Mouse (Mus musculus) heart, embryonic 15.5 days (tissue): ENCODE measurements at regions not wholly inside any gene's neighbourhood (a gene's known extent, or its start where the extent isn't known, plus 50 kb on each side); places are given as distances from the start of the nearest gene placed in this dataset.

ENCODE experiments used
- ATAC-seq: fragments of 200-750 bp; cut with Nextera tagmentation; replicated peaks from 2 replicates; pipeline ENCODE4 v1.8.0; 2017; ENCODE audit warnings: low read depth, moderate TSS enrichment; ENCODE audit not compliant: insufficient number of reproducible peaks, insufficient read depth, low FRiP score
- H3K27ac ChIP-seq: fragments of 300-500 bp; sonication (generic); 2 replicates; pipeline ENCODE4 v1.5.1; 2015; ENCODE audit warnings: mild to moderate bottlenecking, inconsistent platforms
- H3K27me3 ChIP-seq: fragments of 300-500 bp; sonication (generic); 2 replicates; pipeline ENCODE4 v1.6.1; 2015; ENCODE audit warnings: inconsistent platforms
- H3K36me3 ChIP-seq: fragments of 300-500 bp; sonication (generic); 2 replicates; pipeline ENCODE4 v1.6.1; 2015; ENCODE audit warnings: mild to moderate bottlenecking, inconsistent platforms
- H3K4me1 ChIP-seq: fragments of 300-500 bp; sonication (generic); replicated peaks from 2 replicates; pipeline ENCODE4 v1.6.1; 2015; ENCODE audit warnings: inconsistent platforms
- H3K4me2 ChIP-seq: fragments of 300-500 bp; sonication (generic); 2 replicates; pipeline ENCODE4 v1.6.1; 2015; ENCODE audit warnings: inconsistent platforms, mild to moderate bottlenecking, moderate library complexity
- H3K4me3 ChIP-seq: fragments of 300-500 bp; sonication (generic); 2 replicates; pipeline ENCODE4 v1.5.1; 2015; ENCODE audit warnings: mild to moderate bottlenecking, inconsistent platforms
- H3K9ac ChIP-seq: fragments of 300-500 bp; sonication (generic); 2 replicates; pipeline ENCODE4 v1.6.1; 2015; ENCODE audit warnings: mild to moderate bottlenecking, inconsistent platforms
- H3K9me3 ChIP-seq: fragments of 300-500 bp; sonication (generic); replicated peaks from 2 replicates; pipeline ENCODE4 v1.6.1; 2016; ENCODE audit warnings: inconsistent platforms
- WGBS: fragments of 180-500 bp; shearing (Covaris S2); methylation state at CpG from one replicate; pipeline ENCODE4 v1.1.7; 2015; ENCODE audit warnings: mixed read lengths; 5-methylcytosine and 5-hydroxymethylcytosine counted together

DNA sequence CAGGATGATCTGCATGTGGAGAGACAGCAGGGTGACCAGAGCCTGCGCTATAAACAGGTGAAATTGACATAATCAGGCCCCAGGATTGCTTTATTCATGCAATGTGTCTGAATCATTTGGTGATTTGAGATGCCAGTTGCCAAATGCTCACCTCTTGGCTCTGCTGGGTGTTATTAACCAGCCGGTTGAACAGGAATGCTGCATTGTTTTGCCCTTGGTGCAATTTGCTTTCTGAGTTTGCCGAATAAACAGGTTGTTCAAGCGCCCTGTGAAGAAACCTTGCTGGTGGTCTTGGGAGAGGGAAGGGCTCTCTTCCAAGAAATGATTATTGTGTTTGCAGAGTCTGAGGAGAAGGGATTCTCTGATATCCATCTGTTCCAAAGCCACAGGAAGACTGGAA, 126.3 kb upstream of the Sgk1 start:
- 86% methylated on average over 4 of the region's 4 CpGs for WGBS
- Histone ChIP-seq H3K27ac (no peak overlapping the region), H3K4me2 (no peak overlapping the region), H3K9ac (no peak overlapping the region), H3K4me1 (no peaks in the 10 kb centered on the region), H3K9me3 (no peaks in the 10 kb centered on the region), H3K4me3 (no peak overlapping the region), H3K27me3 (no peaks in the 10 kb centered on the region), H3K36me3 (no peaks in the 10 kb centered on the region)
- ATAC-seq = no peak

DNA sequence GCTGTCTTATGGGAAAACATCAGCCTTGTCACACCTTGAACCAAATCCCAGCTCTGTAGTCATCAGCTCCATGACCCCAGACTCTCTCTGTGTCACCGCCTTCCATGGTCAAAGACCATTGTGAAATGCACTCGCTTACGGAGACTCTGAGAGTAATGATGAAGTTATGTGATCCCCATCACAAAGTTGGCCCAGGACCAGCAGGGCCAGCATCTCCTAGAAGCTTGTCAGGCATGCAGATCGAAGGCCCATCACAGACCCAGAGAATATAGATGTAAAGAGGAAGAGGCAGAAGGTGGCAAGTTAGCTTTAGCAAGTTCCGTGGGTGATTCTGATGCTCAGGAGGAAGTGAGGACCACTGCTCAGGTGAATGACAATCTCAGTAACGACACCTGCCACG, 125.2 kb upstream of the Sgk1 start:
- H3K9ac ChIP-seq = no peak overlapping the region
- H3K9me3 ChIP-seq = no peaks in the 10 kb centered on the region
- H3K27ac ChIP-seq = no peak overlapping the region
- H3K4me2 ChIP-seq = no peak overlapping the region
- H3K4me3 ChIP-seq = no peak overlapping the region
- ATAC-seq = no peak
- no peaks in the 10 kb centered on the region for H3K36me3 ChIP-seq
- H3K4me1 ChIP-seq = no peaks in the 10 kb centered on the region
- H3K27me3 ChIP-seq = no peaks in the 10 kb centered on the region
- WGBS = 81% methylated on average over 7 of the region's 7 CpGs

DNA sequence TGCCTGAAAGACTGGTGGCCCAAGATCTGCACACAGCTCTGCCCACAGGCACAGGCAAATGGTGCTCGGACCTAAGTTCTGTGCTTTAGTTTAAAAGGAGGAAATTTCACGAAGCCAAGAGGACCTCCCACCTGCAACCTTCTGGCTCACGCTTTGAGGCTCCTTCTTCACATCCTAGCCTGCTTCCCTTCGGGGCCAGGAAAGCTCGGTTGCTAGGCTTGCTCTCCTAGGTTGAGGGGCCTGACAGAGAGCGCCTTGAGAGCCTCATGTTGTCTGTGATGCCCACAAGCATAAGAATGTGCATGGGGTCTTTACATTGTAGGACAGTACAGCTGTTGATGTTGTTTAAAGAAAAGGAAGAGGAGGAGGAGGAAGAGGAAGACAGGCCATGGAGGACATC, 123.9 kb upstream of the Sgk1 start:
- H3K9me3 ChIP-seq = no peaks in the 10 kb centered on the region
- H3K4me2 ChIP-seq = no peak overlapping the region
- no peaks in the 10 kb centered on the region for H3K4me1 ChIP-seq
- 78% methylated on average over 6 of the region's 6 CpGs for WGBS
- H3K36me3 ChIP-seq = no peaks in the 10 kb centered on the region
- ATAC-seq = no peak
- H3K9ac ChIP-seq = no peak overlapping the region
- H3K27ac ChIP-seq = no peak overlapping the region
- H3K4me3 ChIP-seq = no peak overlapping the region
- H3K27me3 ChIP-seq = no peaks in the 10 kb centered on the region

DNA sequence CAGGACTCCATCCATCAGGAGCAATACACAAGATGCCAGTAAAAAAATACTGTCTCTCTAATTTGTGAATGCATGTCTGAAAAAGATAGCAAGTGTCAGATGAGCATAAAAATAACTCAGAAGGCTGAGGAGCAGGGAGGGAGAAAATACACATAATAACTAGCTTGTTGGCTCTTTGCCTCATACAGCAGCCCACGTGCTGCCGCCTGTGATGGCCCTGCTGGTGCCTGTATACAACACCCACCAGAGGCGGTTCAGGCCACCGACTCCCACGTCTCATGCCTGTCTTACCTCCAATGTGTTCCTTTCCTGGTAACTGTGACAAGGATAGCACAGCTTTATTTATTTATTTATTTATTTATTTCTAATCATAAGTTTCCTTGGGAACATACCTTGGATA, 119.5 kb upstream of the Sgk1 start:
- no peak overlapping the region for H3K27ac ChIP-seq
- no peak overlapping the region for H3K4me2 ChIP-seq
- no peaks in the 10 kb centered on the region for H3K4me1 ChIP-seq
- H3K4me3 ChIP-seq = no peak overlapping the region
- no peaks in the 10 kb centered on the region for H3K27me3 ChIP-seq
- H3K36me3 ChIP-seq = no peaks in the 10 kb centered on the region
- 67% methylated on average over 5 of the region's 5 CpGs for WGBS
- no peak overlapping the region for H3K9ac ChIP-seq
- no peak for ATAC-seq
- no peaks in the 10 kb centered on the region for H3K9me3 ChIP-seq

DNA sequence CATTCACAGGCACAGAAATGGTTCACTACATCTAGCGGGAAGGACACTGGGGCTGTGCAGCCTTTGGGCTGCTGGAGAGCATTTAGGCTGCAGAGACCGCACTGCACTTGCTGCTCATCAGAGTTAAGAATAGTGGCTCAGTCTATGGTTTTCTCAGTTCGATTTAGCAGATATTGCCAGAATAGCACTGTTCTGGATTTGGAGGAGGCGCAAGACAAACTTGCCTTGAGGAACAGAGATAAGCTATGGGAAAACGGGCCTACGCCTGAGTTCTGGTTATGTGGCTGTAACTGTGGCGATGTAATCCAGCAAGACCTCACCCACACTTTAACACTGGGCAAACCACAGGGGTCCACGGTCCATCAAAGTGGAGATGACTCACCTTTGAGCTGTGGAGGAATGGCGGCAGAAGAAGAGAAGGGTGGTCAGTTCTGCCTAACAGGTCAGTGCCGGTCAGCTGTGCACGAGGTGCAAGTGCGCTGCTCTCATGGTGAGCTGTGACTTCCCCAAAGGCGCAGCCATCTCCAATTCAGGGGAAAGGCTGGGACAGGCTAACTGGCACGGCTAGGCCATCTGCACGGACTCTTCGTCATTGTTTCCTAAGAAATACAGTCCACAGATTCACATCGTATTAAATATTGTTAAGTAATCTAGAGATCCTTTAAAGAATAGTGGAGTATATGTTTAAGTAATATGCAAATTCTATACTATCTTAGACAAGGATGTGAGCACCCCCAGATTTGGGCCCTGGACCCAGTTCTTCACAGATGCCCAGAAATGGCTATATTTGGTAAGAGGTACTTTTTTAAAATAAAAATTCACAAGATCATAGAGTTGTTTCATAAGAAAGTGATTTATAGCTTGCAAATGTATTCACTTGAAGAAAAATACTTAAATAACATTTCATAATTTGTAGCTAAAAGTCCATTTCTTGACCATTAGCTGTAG, 118.7 kb upstream of the Sgk1 start:
- Histone ChIP-seq H3K4me3 (no peak overlapping the region), H3K4me2 (no peak overlapping the region), H3K27ac (no peak overlapping the region), H3K9me3 (no peaks in the 10 kb centered on the region), H3K27me3 (no peaks in the 10 kb centered on the region), H3K9ac (no peak overlapping the region), H3K36me3 (no peaks in the 10 kb centered on the region), H3K4me1 (no peaks in the 10 kb centered on the region)
- ATAC-seq = no peak
- 89% methylated on average over 17 of the region's 17 CpGs for WGBS

DNA sequence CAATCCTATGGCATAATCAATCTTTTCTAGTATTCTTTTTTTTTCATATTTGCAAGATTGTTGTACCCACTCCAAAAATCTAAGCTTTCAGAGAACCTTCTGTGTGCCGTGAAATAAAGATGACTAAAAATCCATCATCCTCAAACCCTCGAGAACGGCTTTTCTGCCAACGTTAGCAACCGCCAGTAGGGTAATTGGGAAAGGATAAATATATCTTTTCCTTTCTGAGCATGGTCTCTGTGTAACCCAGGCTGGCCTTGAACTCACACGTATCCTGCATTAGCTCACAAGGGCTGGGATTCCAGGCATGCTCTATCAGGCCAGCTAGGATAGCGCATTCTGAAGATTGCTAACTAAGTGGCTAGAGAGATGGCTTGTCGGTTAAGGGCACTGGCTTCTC, 117.9 kb upstream of the Sgk1 start:
- no peak overlapping the region for H3K4me2 ChIP-seq
- ATAC-seq = no peak
- 81% methylated on average over 8 of the region's 8 CpGs for WGBS
- H3K9me3 ChIP-seq = no peaks in the 10 kb centered on the region
- H3K27me3 ChIP-seq = no peaks in the 10 kb centered on the region
- H3K36me3 ChIP-seq = no peaks in the 10 kb centered on the region
- H3K27ac ChIP-seq = no peak overlapping the region
- H3K4me3 ChIP-seq = no peak overlapping the region
- H3K9ac ChIP-seq = no peak overlapping the region
- H3K4me1 ChIP-seq = no peaks in the 10 kb centered on the region

DNA sequence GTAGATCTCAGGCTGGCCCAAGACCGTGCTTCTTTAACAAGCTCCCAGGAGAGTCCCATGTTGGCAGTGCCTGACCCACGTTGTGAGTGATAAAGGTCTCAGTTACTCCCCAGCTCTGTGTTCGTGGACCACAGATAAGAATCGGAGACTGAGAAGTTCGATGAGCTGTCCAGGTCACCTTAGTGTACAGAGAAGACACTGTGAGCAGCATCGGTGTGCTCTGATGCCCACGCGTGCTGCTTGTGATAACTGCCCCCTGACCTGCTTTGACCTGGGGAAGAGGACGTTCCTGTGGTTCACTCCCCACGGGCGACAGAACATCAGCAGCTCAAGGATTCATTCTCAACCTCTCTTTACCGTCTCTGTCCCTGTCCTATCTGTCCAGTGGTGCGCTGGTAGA, 117.1 kb upstream of the Sgk1 start:
- no peak overlapping the region for H3K27ac ChIP-seq
- no peaks in the 10 kb centered on the region for H3K36me3 ChIP-seq
- no peak overlapping the region for H3K9ac ChIP-seq
- WGBS = 72% methylated on average over 13 of the region's 13 CpGs
- H3K4me1 ChIP-seq = no peaks in the 10 kb centered on the region
- no peaks in the 10 kb centered on the region for H3K27me3 ChIP-seq
- no peak overlapping the region for H3K4me2 ChIP-seq
- no peak overlapping the region for H3K4me3 ChIP-seq
- ATAC-seq = no peak
- H3K9me3 ChIP-seq = no peaks in the 10 kb centered on the region

DNA sequence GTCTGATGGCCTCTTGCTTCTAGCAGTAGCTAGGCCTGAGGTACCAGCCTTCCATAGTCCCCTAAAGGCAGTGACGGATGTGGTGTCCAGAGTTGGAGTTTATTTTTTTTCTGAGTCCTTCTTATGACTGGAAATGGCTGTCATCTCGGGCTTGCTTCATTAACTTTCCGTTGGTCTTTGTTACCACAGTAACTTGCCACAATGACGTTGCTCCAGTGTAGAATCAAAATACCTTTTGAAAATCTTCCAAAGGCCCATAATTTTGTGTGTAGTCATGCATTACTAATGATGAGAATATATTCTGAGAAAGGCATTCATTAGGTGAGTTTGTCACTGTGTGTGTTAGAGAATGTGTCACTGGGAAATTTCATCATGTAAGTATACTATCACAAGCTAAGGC, 108.4 kb upstream of the Sgk1 start:
- H3K36me3 ChIP-seq = no peaks in the 10 kb centered on the region
- no peak overlapping the region for H3K27ac ChIP-seq
- 73% methylated on average over 4 of the region's 4 CpGs for WGBS
- H3K9me3 ChIP-seq = no peaks in the 10 kb centered on the region
- no peak overlapping the region for H3K9ac ChIP-seq
- H3K4me1 ChIP-seq = no peaks in the 10 kb centered on the region
- H3K4me2 ChIP-seq = no peak overlapping the region
- no peak overlapping the region for H3K4me3 ChIP-seq
- H3K27me3 ChIP-seq = no peaks in the 10 kb centered on the region
- ATAC-seq = no peak

DNA sequence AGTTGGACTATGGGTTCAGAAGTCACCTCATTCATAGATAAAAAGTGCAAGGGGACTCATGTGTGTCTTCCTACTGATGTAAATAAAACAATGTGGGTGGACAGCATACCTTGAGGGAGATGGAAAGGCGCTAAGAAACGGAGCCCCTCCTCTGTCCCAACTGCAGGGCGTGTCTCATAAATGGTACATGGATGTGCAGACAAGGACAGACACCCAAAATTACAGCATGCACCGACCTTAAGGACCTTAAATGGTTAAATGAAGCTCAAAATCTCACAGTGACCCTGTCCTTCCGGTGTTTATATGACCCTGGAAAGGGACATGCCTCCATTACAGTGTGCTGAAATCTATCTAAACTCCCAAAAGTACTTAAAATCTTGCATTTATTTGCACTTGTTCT, 106.5 kb upstream of the Sgk1 start:
- ATAC-seq = no peak
- Histone ChIP-seq H3K27ac (no peak overlapping the region), H3K4me3 (no peak overlapping the region), H3K4me2 (no peak overlapping the region), H3K9ac (no peak overlapping the region), H3K27me3 (no peaks in the 10 kb centered on the region), H3K36me3 (no peaks in the 10 kb centered on the region), H3K4me1 (no peaks in the 10 kb centered on the region), H3K9me3 (no peaks in the 10 kb centered on the region)
- 78% methylated on average over 5 of the region's 5 CpGs for WGBS

DNA sequence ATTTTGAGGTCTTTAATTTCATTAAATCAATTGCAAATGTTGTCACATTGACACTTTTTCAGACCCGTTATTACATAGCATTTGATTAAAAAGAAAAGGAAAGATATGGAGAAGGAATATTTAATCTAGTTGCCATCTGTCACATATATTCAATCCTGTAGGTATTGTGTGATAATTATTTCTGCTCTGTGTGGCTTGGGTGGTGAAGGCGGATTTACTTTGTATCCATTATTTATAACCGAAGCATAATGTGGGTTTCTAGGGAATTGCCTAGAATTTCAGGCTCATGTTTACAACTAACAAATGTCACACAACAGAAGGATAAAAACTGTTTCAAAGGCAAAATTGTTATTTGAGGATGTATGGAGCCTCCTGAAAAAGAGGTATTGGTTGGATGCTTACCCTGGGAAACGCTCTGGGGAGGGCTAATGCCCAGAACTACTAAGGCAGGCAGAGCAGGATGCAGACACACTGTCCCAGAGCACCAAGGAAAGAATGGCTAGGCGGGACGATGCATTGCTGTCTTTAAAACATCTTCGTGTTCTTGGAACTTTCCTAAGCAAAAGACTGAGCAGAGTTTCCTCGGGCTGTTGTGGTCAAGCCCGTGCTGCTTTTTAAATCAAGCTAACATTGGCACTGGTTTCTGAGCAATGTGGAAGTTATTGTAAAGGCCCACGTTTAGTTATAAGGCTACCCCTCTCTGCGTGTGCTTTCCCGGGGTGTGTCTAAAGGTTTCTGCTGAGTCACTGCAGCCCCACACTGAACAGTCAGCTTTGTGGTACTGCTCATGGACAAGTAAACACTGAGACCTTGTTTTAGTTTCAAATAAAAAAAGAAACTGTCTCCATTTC, 105.8 kb upstream of the Sgk1 start:
- no peaks in the 10 kb centered on the region for H3K9me3 ChIP-seq
- no peaks in the 10 kb centered on the region for H3K27me3 ChIP-seq
- H3K4me1 ChIP-seq = no peaks in the 10 kb centered on the region
- H3K36me3 ChIP-seq = no peaks in the 10 kb centered on the region
- no peak overlapping the region for H3K9ac ChIP-seq
- no peak overlapping the region for H3K4me2 ChIP-seq
- no peak overlapping the region for H3K4me3 ChIP-seq
- ATAC-seq = no peak
- 68% methylated on average over 12 of the region's 12 CpGs for WGBS
- H3K27ac ChIP-seq = no peak overlapping the region

DNA sequence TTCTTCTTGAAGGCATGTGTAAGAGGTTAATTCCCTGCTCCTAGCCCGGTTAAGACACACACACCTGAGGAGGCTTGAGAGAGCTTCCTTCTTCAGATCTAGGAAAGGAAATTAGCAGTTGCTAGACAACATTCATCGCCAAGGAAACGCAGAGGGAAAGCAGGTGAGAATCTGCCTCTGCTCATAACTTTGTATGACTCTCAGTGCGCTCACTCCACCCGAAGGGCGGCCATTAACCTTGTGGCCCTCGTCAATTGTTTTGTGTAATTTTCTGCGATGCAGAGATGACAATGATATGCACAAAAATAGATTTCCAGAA, 105.3 kb upstream of the Sgk1 start:
- Histone ChIP-seq H3K4me1 (no peaks in the 10 kb centered on the region), H3K9ac (no peak overlapping the region), H3K9me3 (no peaks in the 10 kb centered on the region), H3K27ac (no peak overlapping the region), H3K4me2 (no peak overlapping the region), H3K27me3 (no peaks in the 10 kb centered on the region), H3K36me3 (no peaks in the 10 kb centered on the region), H3K4me3 (no peak overlapping the region)
- WGBS = 73% methylated on average over 8 of the region's 8 CpGs
- no peak for ATAC-seq

DNA sequence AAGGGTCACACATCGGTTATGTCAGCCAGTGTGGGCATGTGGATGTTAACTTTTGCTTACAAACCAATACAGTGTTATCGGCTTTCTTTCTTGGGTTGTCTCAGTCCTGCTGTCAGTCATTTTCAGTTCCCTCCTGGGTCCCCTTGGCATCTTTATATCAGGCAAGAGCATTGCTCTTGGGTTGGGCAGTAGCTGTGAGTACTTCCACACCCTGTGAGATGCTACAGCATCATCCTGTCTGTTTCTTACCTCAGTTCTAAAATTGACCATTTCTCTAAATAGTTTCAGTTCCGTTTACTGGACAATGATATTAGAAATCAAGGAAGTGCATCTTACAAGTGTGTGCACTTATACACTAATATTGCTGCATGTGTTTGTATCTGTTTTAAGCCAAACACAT, 104.9 kb upstream of the Sgk1 start:
- WGBS = 83% methylated on average over 3 of the region's 3 CpGs
- Histone ChIP-seq H3K27ac (no peak overlapping the region), H3K9ac (no peak overlapping the region), H3K36me3 (no peaks in the 10 kb centered on the region), H3K4me1 (no peaks in the 10 kb centered on the region), H3K9me3 (no peaks in the 10 kb centered on the region), H3K4me2 (no peak overlapping the region), H3K27me3 (no peaks in the 10 kb centered on the region), H3K4me3 (no peak overlapping the region)
- no peak for ATAC-seq
